Mouse (Mus musculus) heart, postnatal 0 days (tissue): ENCODE results near the gene Prelid1. TPM values are rescaled to one million over a fixed set of nuclear protein-coding genes. Genes with fewer than 3 reads are reported as not detected.

ENCODE experiments used
- ATAC-seq: fragments of 200-750 bp; cut with Nextera tagmentation; 2 replicates; pipeline ENCODE4 v1.8.0; 2017; ENCODE audit warnings: low read depth, moderate number of reproducible peaks, moderate library complexity; ENCODE audit not compliant: insufficient read depth
- DNase-seq: peaks from one replicate; pipeline ENCODE4 v3.0.0-alpha.2; 2016; ENCODE audit warnings: low spot score
- H3K27ac ChIP-seq: fragments of 300-500 bp; sonication (generic); 2 replicates; pipeline ENCODE4 v1.5.1; 2014; ENCODE audit warnings: low read depth, mild to moderate bottlenecking
- H3K27me3 ChIP-seq: fragments of 300-500 bp; sonication (generic); 2 replicates; pipeline ENCODE4 v1.6.1; 2014; ENCODE audit warnings: low read length, mixed read lengths; ENCODE audit not compliant: control insufficient read depth, insufficient read depth
- H3K36me3 ChIP-seq: fragments of 300-500 bp; sonication (generic); replicated peaks from 2 replicates; pipeline ENCODE4 v1.6.1; 2014; ENCODE audit warnings: low read length, mixed read lengths; ENCODE audit not compliant: control insufficient read depth, insufficient read depth
- H3K4me1 ChIP-seq: fragments of 300-500 bp; sonication (generic); 2 replicates; pipeline ENCODE4 v1.6.1; 2014; ENCODE audit warnings: antibody characterized with exemption; ENCODE audit not compliant: control insufficient read depth, insufficient read depth
- H3K4me2 ChIP-seq: fragments of 300-500 bp; sonication (generic); 2 replicates; pipeline ENCODE4 v1.6.1; 2014; ENCODE audit warnings: low read depth, mild to moderate bottlenecking, low read length, moderate library complexity
- H3K4me3 ChIP-seq: fragments of 300-500 bp; sonication (generic); 2 replicates; pipeline ENCODE4 v1.5.1; 2014; ENCODE audit warnings: low read depth, low read length
- H3K9ac ChIP-seq: fragments of 300-500 bp; sonication (generic); replicated peaks from 2 replicates; pipeline ENCODE4 v1.6.1; 2014; ENCODE audit warnings: low read depth, low read length, mixed read lengths
- H3K9me3 ChIP-seq: fragments of 300-500 bp; sonication (generic); replicated peaks from 2 replicates; pipeline ENCODE4 v1.6.1; 2016; ENCODE audit warnings: low read length; ENCODE audit not compliant: control insufficient read depth
- CTCF ChIP-seq: IDR thresholded peaks from 2 replicates; pipeline ENCODE4 v1.5.1; 2016; ENCODE audit warnings: antibody characterized with exemption, control low read depth, low read depth
- EP300 ChIP-seq: IDR thresholded peaks from 2 replicates; pipeline ENCODE4 v1.6.1; 2016; ENCODE audit warnings: antibody characterized with exemption, low read depth
- WGBS: fragments of 180-500 bp; shearing (Covaris S2); extraction: QIAGEN DNeasy Blood & Tissue Kit; methylation state at CpG from one replicate; pipeline ENCODE4 v1.1.7; 2014; 5-methylcytosine and 5-hydroxymethylcytosine counted together
- polyA plus RNA-seq: library from polyadenylated mRNA; unstranded; fragments of >200 nt; fragmentation: Nextera tagmentation; extraction: Ambion mirVana; gene quantifications from 2 replicates; pipeline ENCODE4 v1.2.1, GENCODE M21; 2015
- total RNA-seq: library from RNA; depleted of rRNA; stranded (reverse); fragments of >200 nt; gene quantifications from 2 replicates; pipeline ENCODE4 v1.2.3, GENCODE M21; 2014; ENCODE audit warnings: low replicate concordance; rRNA removed

The Prelid1 gene
- total RNA-seq (161 and 188 TPM in 2 replicates), polyA plus RNA-seq (192 and 196 TPM in 2 replicates)

- peak; percentile 15 for DNase-seq
- 36% methylated on average over 4 of the region's 4 CpGs for WGBS
Measured at GRCm38 (mm10) chr13:55319931-55320533, at the start of gene Prelid1. Gene Prelid1, plus strand, starts transcription at chr13:55320500.

GRCm38 (mm10) chr13:55277203-55277602 lies 43.1 kb upstream of the Prelid1 start:
- no peak for ATAC-seq
- Histone ChIP-seq H3K36me3 (peaks cover 72% of the 10 kb centered on the region), H3K4me1 (no peaks in the 10 kb centered on the region), H3K9me3 (no peaks in the 10 kb centered on the region), H3K27me3 (no peaks in the 10 kb centered on the region), H3K4me2 (no peak overlapping the region), H3K27ac (no peak overlapping the region), H3K4me3 (no peak overlapping the region), H3K9ac (no peak overlapping the region)
- no peak for DNase-seq
- TF ChIP-seq CTCF (no peak), EP300 (no peak)
- WGBS, result 89% methylated on average over 5 of the region's 5 CpGs

More at GRCm38 (mm10) chr13:55319931-55320533, at the start of gene Prelid1:
- TF ChIP-seq CTCF (no peak), EP300 (no peak)
- Histone ChIP-seq H3K4me3 (peak within 1 kb of the TSS; percentile 82), H3K27me3 (no peaks in the 10 kb centered on the region), H3K9me3 (no peaks in the 10 kb centered on the region), H3K36me3 (peaks cover 40% of the 10 kb centered on the region), H3K9ac (peak within 1 kb of the TSS; percentile 90), H3K4me2 (peak within 1 kb of the TSS; percentile 95), H3K27ac (peak within 1 kb of the TSS; percentile 75), H3K4me1 (peaks cover 10% of the 10 kb centered on the region)
- no peak for ATAC-seq

GRCm38 (mm10) chr13:55277646-55278045 lies 42.7 kb upstream of the Prelid1 start:
- 74% methylated on average over 5 of the region's 5 CpGs for WGBS
- no peak for TF ChIP-seq CTCF
- TF ChIP-seq EP300, result no peak
- ATAC-seq (no peak), DNase-seq (no peak)
- no peak overlapping the region for H3K4me3 ChIP-seq
- no peak overlapping the region for H3K9ac ChIP-seq
- H3K27ac ChIP-seq, result no peak overlapping the region
- H3K36me3 ChIP-seq, result peaks cover 73% of the 10 kb centered on the region
- no peaks in the 10 kb centered on the region for H3K27me3 ChIP-seq
- no peak overlapping the region for H3K4me2 ChIP-seq
- no peaks in the 10 kb centered on the region for H3K4me1 ChIP-seq
- no peaks in the 10 kb centered on the region for H3K9me3 ChIP-seq

- no peak overlapping the region for H3K4me2 ChIP-seq
- H3K4me3 ChIP-seq, result no peak overlapping the region
- DNase-seq (peak; percentile 15), ATAC-seq (no peak)
- no peak overlapping the region for H3K9ac ChIP-seq
- no peaks in the 10 kb centered on the region for H3K4me1 ChIP-seq
- no peak overlapping the region for H3K27ac ChIP-seq
- WGBS, result 79% methylated on average over 3 of the region's 3 CpGs
- no peaks in the 10 kb centered on the region for H3K27me3 ChIP-seq
- H3K36me3 ChIP-seq, result peaks cover 83% of the 10 kb centered on the region
- TF ChIP-seq CTCF (no peak), EP300 (no peak)
- H3K9me3 ChIP-seq, result no peaks in the 10 kb centered on the region
Measured at GRCm38 (mm10) chr13:55288854-55289253, 31.4 kb upstream of the Prelid1 start.

- H3K36me3 ChIP-seq, result peaks cover 88% of the 10 kb centered on the region
Measured at GRCm38 (mm10) chr13:55296760-55297159, 23.5 kb upstream of the Prelid1 start.

GRCm38 (mm10) chr13:55300913-55301312 lies 19.4 kb upstream of the Prelid1 start:
- peaks cover 84% of the 10 kb centered on the region for H3K36me3 ChIP-seq
- H3K27me3 ChIP-seq, result no peaks in the 10 kb centered on the region
- TF ChIP-seq EP300, result no peak
- no peak for TF ChIP-seq CTCF
- no peak overlapping the region for H3K4me2 ChIP-seq
- DNase-seq, result no peak
- no peak overlapping the region for H3K27ac ChIP-seq
- ATAC-seq, result no peak
- H3K9ac ChIP-seq, result no peak overlapping the region
- no peak overlapping the region for H3K4me3 ChIP-seq
- H3K4me1 ChIP-seq, result no peaks in the 10 kb centered on the region
- no peaks in the 10 kb centered on the region for H3K9me3 ChIP-seq
- WGBS, result 87% methylated on average over 5 of the region's 5 CpGs

More at GRCm38 (mm10) chr13:55296760-55297159, 23.5 kb upstream of the Prelid1 start:
- Histone ChIP-seq H3K27ac (no peak overlapping the region), H3K9ac (no peak overlapping the region), H3K4me2 (no peak overlapping the region), H3K9me3 (no peaks in the 10 kb centered on the region), H3K4me3 (no peak overlapping the region), H3K27me3 (no peaks in the 10 kb centered on the region), H3K4me1 (no peaks in the 10 kb centered on the region)
- TF ChIP-seq EP300 (no peak), CTCF (no peak)
- no peak for DNase-seq
- WGBS, result 87% methylated on average over 1 of the region's 1 CpGs
- no peak for ATAC-seq
